Mouse (Mus musculus): ENCODE measurements around the gene Zfp790. TPM values are rescaled to one million over a fixed set of nuclear protein-coding genes. Genes with fewer than 3 reads are reported as not detected.

Zfp790 gene
- polyA plus RNA-seq, 1 experiment from 2014 or later = 9.1 TPM

DNA sequence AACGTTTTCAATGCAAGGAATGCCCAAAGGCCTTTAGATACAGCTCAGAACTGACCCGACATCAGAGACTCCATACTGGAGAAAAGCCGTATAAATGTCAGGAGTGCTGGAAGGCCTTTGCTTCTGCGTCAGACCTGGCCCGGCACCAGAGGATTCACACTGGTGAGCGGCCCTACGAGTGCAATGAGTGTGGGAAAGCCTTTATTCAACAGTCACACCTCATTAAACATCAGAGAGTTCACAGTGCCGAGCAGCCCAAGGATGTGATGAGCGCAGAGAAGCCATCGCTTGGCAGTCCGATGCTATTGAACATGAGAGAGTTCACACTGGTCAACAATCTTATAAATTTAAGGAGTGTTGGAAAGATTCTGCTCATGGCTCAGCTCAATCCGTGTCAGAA lies 13.9 kb downstream of the Zfp790 start:
- Histone ChIP-seq H3K9ac (replicated peaks; ENCODE audit: low read depth) (no peak overlapping the region), H3K36me3 (ENCODE audit: insufficient read depth, low read length) (peaks cover 27% of the 10 kb centered on the region), H3K4me2 (replicated peaks; ENCODE audit: low read depth, low read length) (no peak overlapping the region), H3K4me1 (ENCODE audit: insufficient read depth, low read depth, low read length) (no peaks in the 10 kb centered on the region), H3K4me3 (ENCODE audit: low read depth, low read length) (no peak overlapping the region), H3K27ac (ENCODE audit: low read length) (no peak overlapping the region), H3K27me3 (replicated peaks; ENCODE audit: insufficient read depth, low read length) (no peaks in the 10 kb centered on the region), H3K9me3 (ENCODE audit: low read length) (no peaks in the 10 kb centered on the region; the same call in 1 of the 2 replicates)
- no peak for ATAC-seq
- no peak for DNase-seq (ENCODE audit: low spot score)
- 79% methylated on average over 12 of the region's 12 CpGs for WGBS
- TF ChIP-seq CTCF (IDR thresholded peaks at IDR 0.05) (no peak), EP300 (IDR thresholded peaks at IDR 0.05) (no peak)

DNA sequence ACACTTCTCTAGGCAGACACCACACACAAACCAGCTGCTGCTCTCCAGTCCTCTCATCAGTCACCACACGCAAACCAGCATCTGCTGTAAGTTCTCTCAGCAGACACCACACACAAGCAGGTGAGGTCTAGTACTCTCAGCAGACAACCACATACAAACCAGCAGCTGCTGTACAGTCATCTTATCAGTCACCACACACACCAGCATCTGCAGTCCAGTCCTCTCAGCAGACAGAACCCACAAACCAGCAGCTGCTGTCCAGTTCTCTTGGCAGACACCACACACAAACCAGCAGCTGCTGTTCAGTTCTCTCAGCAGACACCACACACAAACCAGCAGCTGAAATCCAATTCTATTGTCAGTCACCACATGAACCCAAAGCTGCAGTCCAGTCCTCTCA lies 20.9 kb downstream of the Zfp790 start:
- no peak for ATAC-seq
- WGBS = 96% methylated on average over 1 of the region's 1 CpGs

GRCm38 (mm10) chr7:29839256-29839655 lies 23.3 kb downstream of the Zfp790 start:
- 75% methylated on average over 3 of the region's 3 CpGs for WGBS
- H3K4me3 ChIP-seq (ENCODE audit: low read depth, low read length) = no peak overlapping the region

More for the DNA sequence above, 20.9 kb downstream of the Zfp790 start:
- Histone ChIP-seq H3K36me3 (ENCODE audit: insufficient read depth, low read length) (no peaks in the 10 kb centered on the region), H3K9me3 (ENCODE audit: low read length) (no peaks in the 10 kb centered on the region), H3K27ac (ENCODE audit: low read length) (no peak overlapping the region), H3K4me3 (ENCODE audit: low read depth, low read length) (no peak overlapping the region), H3K9ac (replicated peaks; ENCODE audit: low read depth) (no peak overlapping the region), H3K27me3 (replicated peaks; ENCODE audit: insufficient read depth, low read length) (no peaks in the 10 kb centered on the region), H3K4me1 (ENCODE audit: insufficient read depth, low read depth, low read length) (no peaks in the 10 kb centered on the region), H3K4me2 (replicated peaks; ENCODE audit: low read depth, low read length) (no peak overlapping the region)
- no peak for TF ChIP-seq CTCF (IDR thresholded peaks at IDR 0.05)
- no peak for TF ChIP-seq EP300 (IDR thresholded peaks at IDR 0.05)
- DNase-seq (ENCODE audit: low spot score) = no peak

GRCm38 (mm10) chr7:29842105-29842504 lies 26.2 kb downstream of the Zfp790 start:
- no peak overlapping the region for H3K4me3 ChIP-seq (ENCODE audit: low read depth, low read length)
- no peak overlapping the region for H3K9ac ChIP-seq (replicated peaks; ENCODE audit: low read depth)
- 83% methylated on average over 1 of the region's 1 CpGs for WGBS
- no peak for ATAC-seq
- H3K4me2 ChIP-seq (replicated peaks; ENCODE audit: low read depth, low read length) = no peak overlapping the region
- DNase-seq (ENCODE audit: low spot score) = no peak
- H3K27ac ChIP-seq (ENCODE audit: low read length) = no peak overlapping the region
- H3K36me3 ChIP-seq (ENCODE audit: insufficient read depth, low read length) = 0 out of 2 replicates have a peak, but pooled peaks cover 4% of the 10 kb centered on the region
- TF ChIP-seq CTCF (IDR thresholded peaks at IDR 0.05) (no peak), EP300 (IDR thresholded peaks at IDR 0.05) (no peak)
- no peaks in the 10 kb centered on the region for H3K9me3 ChIP-seq (ENCODE audit: low read length)
- H3K27me3 ChIP-seq (replicated peaks; ENCODE audit: insufficient read depth, low read length) = no peaks in the 10 kb centered on the region
- H3K4me1 ChIP-seq (ENCODE audit: insufficient read depth, low read depth, low read length) = no peaks in the 10 kb centered on the region

More at GRCm38 (mm10) chr7:29839256-29839655, 23.3 kb downstream of the Zfp790 start:
- TF ChIP-seq EP300 (IDR thresholded peaks at IDR 0.05) (no peak), CTCF (IDR thresholded peaks at IDR 0.05) (no peak)
- no peak overlapping the region for H3K4me2 ChIP-seq (replicated peaks; ENCODE audit: low read depth, low read length)
- DNase-seq (ENCODE audit: low spot score) (no peak), ATAC-seq (no peak)
- H3K4me1 ChIP-seq (ENCODE audit: insufficient read depth, low read depth, low read length) = no peaks in the 10 kb centered on the region
- H3K27ac ChIP-seq (ENCODE audit: low read length) = no peak overlapping the region
- no peak overlapping the region for H3K9ac ChIP-seq (replicated peaks; ENCODE audit: low read depth)
- H3K36me3 ChIP-seq (ENCODE audit: insufficient read depth, low read length) = 0 out of 2 replicates have a peak, but pooled peaks cover 2% of the 10 kb centered on the region
- H3K9me3 ChIP-seq (ENCODE audit: low read length) = no peaks in the 10 kb centered on the region
- no peaks in the 10 kb centered on the region for H3K27me3 ChIP-seq (replicated peaks; ENCODE audit: insufficient read depth, low read length)

DNA sequence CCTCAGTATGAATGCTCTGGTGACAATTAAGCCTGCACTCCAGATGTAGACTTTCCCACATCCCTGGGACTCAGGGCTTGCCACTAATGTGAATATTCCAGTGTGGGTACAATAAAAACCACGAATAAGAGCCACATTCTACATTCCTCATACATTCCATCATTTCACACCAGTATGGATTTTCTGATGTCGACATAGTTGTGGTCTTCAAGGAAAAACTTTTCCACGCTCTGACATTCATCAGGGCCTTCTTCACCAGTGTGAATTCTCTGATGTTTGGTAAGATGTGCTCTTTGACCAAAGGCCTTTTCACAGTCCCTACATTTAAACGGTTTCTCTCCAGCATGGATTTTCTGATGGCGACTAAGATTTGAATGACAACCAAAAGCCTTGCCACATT lies 28.7 kb downstream of the Zfp790 start:
- Histone ChIP-seq H3K27ac (ENCODE audit: low read length) (no peak overlapping the region), H3K4me2 (replicated peaks; ENCODE audit: low read depth, low read length) (no peak overlapping the region), H3K4me1 (ENCODE audit: insufficient read depth, low read depth, low read length) (no peaks in the 10 kb centered on the region), H3K36me3 (ENCODE audit: insufficient read depth, low read length) (0 out of 2 replicates have a peak, but pooled peaks cover 4% of the 10 kb centered on the region), H3K4me3 (ENCODE audit: low read depth, low read length) (no peak overlapping the region), H3K27me3 (replicated peaks; ENCODE audit: insufficient read depth, low read length) (no peaks in the 10 kb centered on the region), H3K9ac (replicated peaks; ENCODE audit: low read depth) (no peak overlapping the region), H3K9me3 (ENCODE audit: low read length) (no peaks in the 10 kb centered on the region)
- WGBS = 89% methylated on average over 5 of the region's 5 CpGs
- ATAC-seq (no peak), DNase-seq (ENCODE audit: low spot score) (no peak)
- TF ChIP-seq CTCF (IDR thresholded peaks at IDR 0.05) (no peak), EP300 (IDR thresholded peaks at IDR 0.05) (no peak)

GRCm38 (mm10) chr7:29852831-29853218 lies 36.9 kb downstream of the Zfp790 start:
- 48% methylated on average over 9 of the region's 9 CpGs for WGBS
- no peaks in the 10 kb centered on the region for H3K9me3 ChIP-seq (ENCODE audit: low read length)
- no peak overlapping the region; the same call in 1 of the 2 replicates for H3K4me3 ChIP-seq (ENCODE audit: low read depth, low read length)
- H3K36me3 ChIP-seq (ENCODE audit: insufficient read depth, low read length) = no peaks in the 10 kb centered on the region
- DNase-seq (ENCODE audit: low spot score) (no peak), ATAC-seq (no peak)
- H3K4me2 ChIP-seq (replicated peaks; ENCODE audit: low read depth, low read length) = peak overlapping the region; percentile 68
- no peak overlapping the region for H3K9ac ChIP-seq (replicated peaks; ENCODE audit: low read depth)
- H3K4me1 ChIP-seq (ENCODE audit: insufficient read depth, low read depth, low read length) = no peaks in the 10 kb centered on the region
- TF ChIP-seq EP300 (IDR thresholded peaks at IDR 0.05) = no peak
- no peak overlapping the region for H3K27ac ChIP-seq (ENCODE audit: low read length)
- H3K27me3 ChIP-seq (replicated peaks; ENCODE audit: insufficient read depth, low read length) = no peaks in the 10 kb centered on the region
